Mouse (Mus musculus) cortical plate, adult 2 months (tissue): ENCODE data around the gene Tab2.

Experiments
- CTCF ChIP-seq: fragments of 200-500 bp; IDR thresholded peaks from 2 replicates; pipeline ENCODE4 v1.5.1; 2011; ENCODE audit warnings: mild to moderate bottlenecking, control low read depth, low read length; ENCODE audit not compliant: insufficient read depth; ENCODE audit errors: extremely low read depth
- POLR2A ChIP-seq: fragments of 200-500 bp; IDR thresholded peaks from 2 replicates; pipeline ENCODE4 v1.6.1; 2011; ENCODE audit warnings: mild to moderate bottlenecking, low read length, control low read depth; ENCODE audit not compliant: insufficient read depth; ENCODE audit errors: extremely low read depth

- TF ChIP-seq CTCF: no peak
- no peak for TF ChIP-seq POLR2A
Measured at GRCm38 (mm10) chr10:7874194-7874593, 81.8 kb downstream of the Tab2 start.
